Mouse (Mus musculus) CH12.LX (cell line): ENCODE data around the gene Pln. TPM values are rescaled to one million over a fixed set of nuclear protein-coding genes. Genes with fewer than 3 reads are reported as not detected.

ENCODE experiments used
- DNase-seq: peaks from one replicate; pipeline ENCODE4 v3.0.0-alpha.2; 2013; ENCODE audit errors: extremely low read depth
- H3K27ac ChIP-seq: 2 replicates; pipeline ENCODE4 v1.5.1; 2012; ENCODE audit warnings: low read depth, mild to moderate bottlenecking, control low read depth, moderate library complexity; ENCODE audit not compliant: insufficient read depth
- H3K27me3 ChIP-seq: replicated peaks from 2 replicates; pipeline ENCODE3; 2012; ENCODE audit warnings: inconsistent platforms
- H3K36me3 ChIP-seq, 2 experiments: replicated peaks in 1 of 2; 2 replicates each; pipeline versions ENCODE3 to v1.6.1; 2012; ENCODE audit warnings: inconsistent platforms in 1 of 2, low read length in 1 of 2, mild to moderate bottlenecking in 1 of 2, mixed read lengths in 1 of 2, moderate library complexity in 1 of 2; ENCODE audit not compliant: control insufficient read depth in 1 of 2, insufficient read depth in 1 of 2
- H3K4me1 ChIP-seq, 2 experiments: 2 replicates each; pipeline ENCODE4 v1.6.1; 2012; ENCODE audit warnings: inconsistent platforms in 1 of 2, moderate library complexity in 1 of 2; ENCODE audit not compliant: insufficient read depth in 2 of 2, control insufficient read depth in 1 of 2
- H3K4me2 ChIP-seq: 2 replicates; pipeline ENCODE4 v1.6.1; 2012; ENCODE audit warnings: low read depth, mild to moderate bottlenecking, control low read depth; ENCODE audit not compliant: poor library complexity, insufficient read depth, severe bottlenecking
- H3K4me3 ChIP-seq, 3 experiments: fragments of 150-350 bp in 1 of 3; sonication (generic) in 1 of 3; replicated peaks in 1 of 3; 2 replicates each; pipeline versions ENCODE3 to v1.5.1; 2011 to 2012; ENCODE audit warnings: low read depth in 2 of 3, low read length in 2 of 3, mild to moderate bottlenecking in 2 of 3, moderate library complexity in 2 of 3, control low read depth in 1 of 3, improper control_type of control experiment in 1 of 3, inconsistent platforms in 1 of 3, mixed read lengths in 1 of 3; ENCODE audit not compliant: poor library complexity in 1 of 3
- H3K79me2 ChIP-seq: replicated peaks from 2 replicates; pipeline ENCODE4 v1.6.1; 2012; ENCODE audit warnings: mild to moderate bottlenecking, moderate library complexity; ENCODE audit not compliant: control insufficient read depth, poor library complexity, insufficient read depth, severe bottlenecking; ENCODE audit errors: extremely low read depth
- H3K9ac ChIP-seq: 2 replicates; pipeline ENCODE4 v1.6.1; 2012; ENCODE audit warnings: low read depth, mild to moderate bottlenecking, control low read depth, moderate library complexity; ENCODE audit not compliant: insufficient read depth
- H3K9me3 ChIP-seq: replicated peaks from 2 replicates; pipeline ENCODE3; 2012; ENCODE audit warnings: low read length, inconsistent platforms, mixed read lengths
- BHLHE40 ChIP-seq: IDR thresholded peaks from 2 replicates; pipeline ENCODE4 v1.6.1; 2011; ENCODE audit warnings: mild to moderate bottlenecking, low read depth, low read length, improper control_type of control experiment
- CTCF ChIP-seq, 2 experiments: IDR thresholded peaks in 1 of 2; conservative IDR thresholded peaks in 1 of 2; 2 replicates each; pipeline ENCODE4 v1.5.1; 2011 to 2012; ENCODE audit warnings: low read depth in 2 of 2, low read length in 2 of 2, improper control_type of control experiment in 1 of 2, inconsistent platforms in 1 of 2, mild to moderate bottlenecking in 1 of 2, moderate library complexity in 1 of 2
- ELF1 ChIP-seq: IDR thresholded peaks from 2 replicates; pipeline ENCODE4 v1.6.1; 2014; ENCODE audit warnings: low read depth, mild to moderate bottlenecking, inconsistent platforms, low read length, improper control_type of control experiment
- EP300 ChIP-seq: IDR thresholded peaks from 2 replicates; pipeline ENCODE4 v1.6.1; 2011; ENCODE audit warnings: low read length, improper control_type of control experiment
- ETS1 ChIP-seq: conservative IDR thresholded peaks from 2 replicates; pipeline ENCODE4 v1.6.1; 2012; ENCODE audit warnings: low read depth, mild to moderate bottlenecking, inconsistent platforms, low read length, improper control_type of control experiment, moderate library complexity
- GABPA ChIP-seq: IDR thresholded peaks from 2 replicates; pipeline ENCODE4 v1.6.1; 2012; ENCODE audit warnings: low read depth, low read length, improper control_type of control experiment, inconsistent platforms; ENCODE audit not compliant: insufficient replicate concordance
- HCFC1 ChIP-seq: IDR thresholded peaks from 2 replicates; pipeline ENCODE4 v1.6.1; 2012; ENCODE audit warnings: low read depth, mild to moderate bottlenecking, inconsistent platforms, low read length, improper control_type of control experiment
- IRF4 ChIP-seq: IDR thresholded peaks from 2 replicates; pipeline ENCODE4 v1.6.1; 2014; ENCODE audit warnings: low read depth, mild to moderate bottlenecking, inconsistent platforms, low read length, improper control_type of control experiment
- JUN ChIP-seq: IDR thresholded peaks from 2 replicates; pipeline ENCODE4 v1.6.1; 2011; ENCODE audit warnings: low read depth, mild to moderate bottlenecking, low read length, improper control_type of control experiment, moderate library complexity; ENCODE audit not compliant: insufficient read depth
- JUND ChIP-seq: conservative IDR thresholded peaks from 2 replicates; pipeline ENCODE4 v1.6.1; 2011; ENCODE audit warnings: low read depth, low read length, improper control_type of control experiment
- MAFK ChIP-seq: IDR thresholded peaks from 2 replicates; pipeline ENCODE4 v1.6.1; 2011; ENCODE audit warnings: low read length, improper control_type of control experiment; ENCODE audit not compliant: insufficient replicate concordance
- MEF2A ChIP-seq: IDR thresholded peaks from 2 replicates; pipeline ENCODE4 v1.6.1; 2014; ENCODE audit warnings: low read depth, mild to moderate bottlenecking, inconsistent platforms, low read length, improper control_type of control experiment, borderline replicate concordance
- NELFE ChIP-seq: IDR thresholded peaks from 2 replicates; pipeline ENCODE4 v1.6.1; 2011; ENCODE audit warnings: low read depth, low read length, improper control_type of control experiment
- RCOR1 ChIP-seq: conservative IDR thresholded peaks from 2 replicates; pipeline ENCODE4 v1.6.1; 2012; ENCODE audit warnings: low read depth, mild to moderate bottlenecking, inconsistent platforms, low read length, improper control_type of control experiment
- SMC3 ChIP-seq: IDR thresholded peaks from 2 replicates; pipeline ENCODE4 v1.6.1; 2011; ENCODE audit warnings: low read depth, low read length, improper control_type of control experiment
- TCF12 ChIP-seq: IDR thresholded peaks from 2 replicates; pipeline ENCODE4 v1.6.1; 2014; ENCODE audit warnings: low read depth, mild to moderate bottlenecking, inconsistent platforms, low read length, improper control_type of control experiment
- ZKSCAN1 ChIP-seq: IDR thresholded peaks from 2 replicates; pipeline ENCODE4 v1.6.1; 2012; ENCODE audit warnings: low read depth, inconsistent platforms, low read length, improper control_type of control experiment, borderline replicate concordance
- ZMIZ1 ChIP-seq: IDR thresholded peaks from 2 replicates; pipeline ENCODE4 v1.6.1; 2012; ENCODE audit warnings: low read depth, mild to moderate bottlenecking, inconsistent platforms, low read length, improper control_type of control experiment
- ZNF384 ChIP-seq: IDR thresholded peaks from 2 replicates; pipeline ENCODE4 v1.6.1; 2012; ENCODE audit warnings: low read depth, low read length, improper control_type of control experiment, inconsistent platforms
- dilution Hi-C: fragments of 300-500 bp; cut with MboI; formaldehyde crosslinking; loops from 2 replicates; pipeline ENCODE4 v1.14.3; 2020; ENCODE audit warnings: low sequenced_read_pairs; ENCODE audit not compliant: extremely low pct_unique_long_range_greater_than_20kb, extremely low pct_ligation_motif_present
- in situ Hi-C: fragments of 300-500 bp; cut with MboI; formaldehyde crosslinking; loops from 3 replicates; pipeline ENCODE4 v1.14.3; 2019; ENCODE audit warnings: low sequenced_read_pairs, low pct_ligation_motif_present, low pct_unique_long_range_greater_than_20kb, mixed read lengths
- polyA plus RNA-seq: library from polyadenylated mRNA; unstranded; fragments of >175 nt; gene quantifications from 2 replicates; pipeline ENCODE4 v1.2.1, GENCODE M21; 2012; ENCODE audit warnings: low read depth; ENCODE audit not compliant: insufficient read length
- total RNA-seq, 2 experiments: library from RNA; depleted of rRNA; stranded (reverse); fragments of 300-350 nt in 1 of 2; fragments of >200 nt in 1 of 2; gene quantifications; 2 replicates each; pipeline ENCODE4 v1.2.3; 2012 to 2014

The Pln gene
- total and polyA plus RNA-seq, 3 experiments, result not detected

- peak overlapping the region; percentile 69; the same call in 1 of the 2 replicates for H3K4me2 ChIP-seq
- dilution Hi-C loops, result no loop called here
- H3K4me1 ChIP-seq, result peaks cover 4 to 39% of the 10 kb centered on the region in 2 experiments; a peak in 3 of 4 replicates
Measured at GRCm38 (mm10) chr10:53343384-53343783, 5.9 kb downstream of the Pln start.

GRCm38 (mm10) chr10:53343865-53344264 lies 6.4 kb downstream of the Pln start:
- TF ChIP-seq HCFC1, result 0 out of 2 replicates have a peak, but pooled peaks have one; percentile 21
- no peak for TF ChIP-seq GABPA
- peak; percentile 43; the same call in 1 of the 2 replicates for TF ChIP-seq ELF1
- TF ChIP-seq BHLHE40, result peak; percentile 51; the same call in 1 of the 2 replicates
- peak; percentile 44; the same call in 1 of the 2 replicates for TF ChIP-seq EP300
- TF ChIP-seq IRF4, result peak; percentile 60
- peak; percentile 52; the same call in 1 of the 2 replicates for TF ChIP-seq ETS1
- TF ChIP-seq ZKSCAN1, result no peak
- no peak for TF ChIP-seq JUN
- peak; percentile 91 for TF ChIP-seq MAFK
- no peak overlapping the region for H3K27ac ChIP-seq
- no peaks in the 10 kb centered on the region for H3K9me3 ChIP-seq
- peak overlapping the region; percentile 19 to 39 (median 27) for H3K4me3 ChIP-seq
- H3K4me2 ChIP-seq, result peak overlapping the region; percentile 69; the same call in 1 of the 2 replicates
- H3K9ac ChIP-seq, result peak overlapping the region; percentile 20; the same call in 1 of the 2 replicates
- dilution Hi-C loops, result no loop called here
- H3K36me3 ChIP-seq, result peaks cover 2 to 10% of the 10 kb centered on the region in 2 experiments
- peaks cover 11% of the 10 kb centered on the region for H3K79me2 ChIP-seq
- H3K27me3 ChIP-seq, result no peaks in the 10 kb centered on the region
- in situ Hi-C loops, result loop anchor here (10.0 kb wide), 1 partner anchor 239 kb away; no protein-coding TSS in a partner anchor
- peak; percentile 71 for DNase-seq
- H3K4me1 ChIP-seq, result peaks cover 4 to 43% of the 10 kb centered on the region in 2 experiments; a peak in 3 of 4 replicates

More at GRCm38 (mm10) chr10:53343384-53343783, 5.9 kb downstream of the Pln start:
- Histone ChIP-seq H3K9ac (no peak overlapping the region; the same call in 1 of the 2 replicates), H3K27ac (no peak overlapping the region), H3K36me3 (peaks cover 0 to 6% of the 10 kb centered on the region in 2 experiments), H3K4me3 (peak overlapping the region in 1 of 3 experiments; percentile 19), H3K79me2 (peaks cover 11% of the 10 kb centered on the region), H3K27me3 (no peaks in the 10 kb centered on the region), H3K9me3 (no peaks in the 10 kb centered on the region)
- in situ Hi-C loops, result loop anchor here (10.0 kb wide), 1 partner anchor 239 kb away; no protein-coding TSS in a partner anchor
- TF ChIP-seq CTCF (conservative IDR thresholded peaks at IDR 0.05 in 1 of 2, IDR thresholded peaks at IDR 0.05 in 1 of 2; ENCODE audit: low read depth in 2 of 2, low read length in 2 of 2) (no peak), IRF4 (no peak), MEF2A (no peak), JUND (no peak), SMC3 (no peak), NELFE (no peak), HCFC1 (no peak), TCF12 (no peak), GABPA (no peak), ZMIZ1 (no peak), ZNF384 (no peak), RCOR1 (no peak)
- no peak for DNase-seq
